8 mouse cellular contexts compared by ENCODE assay signal in the genomic region with DNA sequence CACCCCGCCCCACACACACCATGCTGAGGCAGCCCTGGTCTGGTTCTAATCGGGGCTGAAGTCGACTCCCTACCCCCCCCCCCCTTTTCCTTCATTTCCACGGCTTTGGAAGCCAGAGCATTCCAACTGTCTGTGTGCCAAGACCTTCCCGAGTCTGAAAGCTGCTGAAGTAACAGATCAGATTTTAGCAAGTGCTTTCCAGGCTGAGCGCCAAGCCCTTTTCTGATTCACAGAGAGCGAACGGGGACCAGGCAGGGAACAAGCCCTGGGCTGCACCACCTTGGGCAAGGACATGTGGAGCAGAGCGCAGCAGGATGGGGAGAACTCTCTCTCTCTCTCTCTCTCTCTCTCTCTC. TPM values are rescaled to one million over a fixed set of nuclear protein-coding genes. Genes with fewer than 3 reads are reported as not detected.
DNase-seq lines count a peak whose midpoint lies in the region; ATAC-seq and TF ChIP-seq lines count a peak whose summit lies in the region.

No protein-coding gene starts in this region.

- no peak overlapping the region for H3K9ac ChIP-seq in embryonic facial prominence, embryonic 11.5 days (replicated peaks; ENCODE audit: low read length)
- no peak overlapping the region for H3K9ac ChIP-seq in heart, adult 2 months (ENCODE audit: low read depth, low read length)
- H3K9ac ChIP-seq in neural tube, embryonic 13.5 days: peak overlapping the region; percentile 83

- TF ChIP-seq POLR2A in heart, adult 2 months (IDR thresholded peaks at IDR 0.05; ENCODE audit: insufficient read depth, low read depth, low read length): 0 out of 2 replicates have a peak, but pooled peaks have one; percentile 18

- H3K27me3 ChIP-seq in embryonic facial prominence, embryonic 11.5 days (ENCODE audit: control insufficient read depth, insufficient read depth, low read length): peaks cover 12% of the 10 kb centered on the region
- H3K27me3 ChIP-seq in heart, adult 2 months (ENCODE audit: control insufficient read depth, insufficient read depth, low read length): 0 out of 2 replicates have a peak, but pooled peaks cover 1% of the 10 kb centered on the region
- peaks cover 26% of the 10 kb centered on the region for H3K27me3 ChIP-seq in neural tube, embryonic 13.5 days

- DNase-seq in embryo, embryonic 11.5 days (ENCODE audit: low read depth, low spot score): peak; percentile 30
- DNase-seq in embryo, embryonic 10.5 days (ENCODE audit: low spot score): no peak
- peak; percentile 45 for DNase-seq in embryonic facial prominence, embryonic 11.5 days (ENCODE audit: low spot score)
- peak; percentile 74 to 86 for DNase-seq in heart, adult 2 months
- DNase-seq in kidney, adult 11 months: peak; percentile 64
- peak; percentile 88 to 96 for DNase-seq in left cerebral cortex, postnatal 14 days (ENCODE audit: low spot score in 2 of 2)
- no peak for DNase-seq in thymus, postnatal 14 days

- no peak for TF ChIP-seq CTCF in heart, adult 2 months (IDR thresholded peaks at IDR 0.05)

- WGBS in embryonic facial prominence, embryonic 11.5 days: 4% methylated on average over 9 of the region's 9 CpGs
- 5% methylated on average over 9 of the region's 9 CpGs for WGBS in heart, adult 2 months
- 7% methylated on average over 9 of the region's 9 CpGs for WGBS in neural tube, embryonic 13.5 days

- TF ChIP-seq EP300 in heart, adult 2 months (IDR thresholded peaks at IDR 0.05; ENCODE audit: insufficient read depth, low read depth, low read length): no peak

- H3K79me2 ChIP-seq in heart, adult 2 months (replicated peaks; ENCODE audit: control insufficient read depth, insufficient read depth, low read length): no peaks in the 10 kb centered on the region

- no peaks in the 10 kb centered on the region for H3K36me3 ChIP-seq in embryonic facial prominence, embryonic 11.5 days (replicated peaks; ENCODE audit: control insufficient read depth, insufficient read depth, low read depth, low read length)
- H3K36me3 ChIP-seq in heart, adult 2 months (ENCODE audit: control insufficient read depth, insufficient read depth, low read length): no peaks in the 10 kb centered on the region
- peaks cover 18% of the 10 kb centered on the region for H3K36me3 ChIP-seq in neural tube, embryonic 13.5 days

- H3K27ac ChIP-seq in embryonic facial prominence, embryonic 11.5 days (replicated peaks; ENCODE audit: low read depth, low read length): no peak overlapping the region
- no peak overlapping the region for H3K27ac ChIP-seq in heart, adult 2 months
- H3K27ac ChIP-seq in neural tube, embryonic 13.5 days (replicated peaks): peak overlapping the region; percentile 88; the same call in 1 of the 2 replicates

- no peak for ATAC-seq in embryonic facial prominence, embryonic 11.5 days (replicated peaks; ENCODE audit: insufficient number of reproducible peaks, low FRiP score, low TSS enrichment, low read depth)
- peak; percentile 36 for ATAC-seq in neural tube, embryonic 13.5 days (ENCODE audit: low read depth)

- peak overlapping the region; percentile 54; the same call in 1 of the 2 replicates for H3K4me3 ChIP-seq in embryonic facial prominence, embryonic 11.5 days (ENCODE audit: low read depth, low read length)
- H3K4me3 ChIP-seq in heart, adult 2 months: no peak overlapping the region
- peak overlapping the region; percentile 67 for H3K4me3 ChIP-seq in neural tube, embryonic 13.5 days

- H3K4me2 ChIP-seq in embryonic facial prominence, embryonic 11.5 days (ENCODE audit: low read depth, low read length): no peak overlapping the region
- H3K4me2 ChIP-seq in neural tube, embryonic 13.5 days: peak overlapping the region; percentile 86

- intact Hi-C loops in heart, adult 2 months (cut with DNase I): loop anchor here (5.0 to 10.0 kb wide), 2 partner anchors 519 to 691 kb away; a partner anchor contains a TSS
- intact Hi-C loops in left cerebral cortex, postnatal 14 days (cut with DNase I): loop anchor here (5.0 kb wide), 3 partner anchors 184 to 414 kb away; no protein-coding TSS in a partner anchor

- no peaks in the 10 kb centered on the region for H3K9me3 ChIP-seq in embryonic facial prominence, embryonic 11.5 days (replicated peaks; ENCODE audit: control insufficient read depth, low read length)
- H3K9me3 ChIP-seq in neural tube, embryonic 13.5 days: no peaks in the 10 kb centered on the region

- peaks cover 16% of the 10 kb centered on the region; the same call in 1 of the 2 replicates for H3K4me1 ChIP-seq in embryonic facial prominence, embryonic 11.5 days (ENCODE audit: control insufficient read depth, insufficient read depth, low read length)
- H3K4me1 ChIP-seq in heart, adult 2 months (ENCODE audit: control insufficient read depth, insufficient read depth, low read length): no peaks in the 10 kb centered on the region; the same call in 1 of the 2 replicates
- peaks cover 48% of the 10 kb centered on the region for H3K4me1 ChIP-seq in neural tube, embryonic 13.5 days (replicated peaks)

RNA-seq across cellular contexts. Expression of a gene that starts 1.1 kb away (rescaled TPM):
- polyA plus RNA-seq in embryonic facial prominence, embryonic 11.5 days (2014; fragmentation: Nextera tagmentation; extraction: Ambion mirVana): 4.0 and 5.1 TPM in 2 replicates
- 1 to 10 TPM; 3.3 to 4.1 TPM for total RNA-seq in heart, adult 2 months (2021)
- 3.0 and 3.7 TPM in 2 replicates for polyA plus RNA-seq in heart, adult 2 months (2012; rRNA removed)
- total RNA-seq in left cerebral cortex, postnatal 14 days (2021): 1 to 10 TPM; 2.5 to 3.7 TPM
- polyA plus RNA-seq in neural tube, embryonic 13.5 days (2015; fragmentation: Nextera tagmentation; extraction: Ambion mirVana): 10.1 and 10.8 TPM in 2 replicates

RNA-seq across cellular contexts. Expression of a gene that starts 16.9 kb away (rescaled TPM):
- 1,326 and 1,437 TPM in 2 replicates for polyA plus RNA-seq in embryonic facial prominence, embryonic 11.5 days (2014; fragmentation: Nextera tagmentation; extraction: Ambion mirVana)
- total RNA-seq in heart, adult 2 months (2021): 100 to 1,000 TPM; 136 to 161 TPM
- polyA plus RNA-seq in heart, adult 2 months (2012; rRNA removed): 57.6 and 101 TPM in 2 replicates
- 100 to 1,000 TPM; 157 to 166 TPM for total RNA-seq in left cerebral cortex, postnatal 14 days (2021)
- polyA plus RNA-seq in neural tube, embryonic 13.5 days (2015; fragmentation: Nextera tagmentation; extraction: Ambion mirVana): 495 and 526 TPM in 2 replicates

RNA-seq across cellular contexts. Expression of a gene that starts 57.3 kb away (rescaled TPM):
- polyA plus RNA-seq in embryonic facial prominence, embryonic 11.5 days (2014; fragmentation: Nextera tagmentation; extraction: Ambion mirVana): 6.0 and 7.4 TPM in 2 replicates
- total RNA-seq in heart, adult 2 months (2021): not detected
- not detected in 2 replicates for polyA plus RNA-seq in heart, adult 2 months (2012; rRNA removed)
- not detected for total RNA-seq in left cerebral cortex, postnatal 14 days (2021)
- polyA plus RNA-seq in neural tube, embryonic 13.5 days (2015; fragmentation: Nextera tagmentation; extraction: Ambion mirVana): 53.2 and 55.7 TPM in 2 replicates

Comparison
In these comparisons a context has a peak if more than half of its experiments do, and no peak if none do; other contexts are left out.
1. DNase-seq: peak in embryo, embryonic 11.5 days (single experiment), embryonic facial prominence, embryonic 11.5 days (single experiment), heart, adult 2 months (2 of 2), kidney, adult 11 months (single experiment) and left cerebral cortex, postnatal 14 days (2 of 2); none in embryo, embryonic 10.5 days (single experiment) and thymus, postnatal 14 days (single experiment).